Mouse (Mus musculus): ENCODE measurements around the gene Galr3. TPM values are rescaled to one million over a fixed set of nuclear protein-coding genes. Genes with fewer than 3 reads are reported as not detected.
"Not testable (repeated sequence)": the region's sequence is repeated elsewhere in the genome, so short reads cannot be mapped to it uniquely, and the experiment has no call there.

Gene Galr3
- polyA plus RNA-seq, 1 experiment from 2014 or later: 0.68 TPM

DNA sequence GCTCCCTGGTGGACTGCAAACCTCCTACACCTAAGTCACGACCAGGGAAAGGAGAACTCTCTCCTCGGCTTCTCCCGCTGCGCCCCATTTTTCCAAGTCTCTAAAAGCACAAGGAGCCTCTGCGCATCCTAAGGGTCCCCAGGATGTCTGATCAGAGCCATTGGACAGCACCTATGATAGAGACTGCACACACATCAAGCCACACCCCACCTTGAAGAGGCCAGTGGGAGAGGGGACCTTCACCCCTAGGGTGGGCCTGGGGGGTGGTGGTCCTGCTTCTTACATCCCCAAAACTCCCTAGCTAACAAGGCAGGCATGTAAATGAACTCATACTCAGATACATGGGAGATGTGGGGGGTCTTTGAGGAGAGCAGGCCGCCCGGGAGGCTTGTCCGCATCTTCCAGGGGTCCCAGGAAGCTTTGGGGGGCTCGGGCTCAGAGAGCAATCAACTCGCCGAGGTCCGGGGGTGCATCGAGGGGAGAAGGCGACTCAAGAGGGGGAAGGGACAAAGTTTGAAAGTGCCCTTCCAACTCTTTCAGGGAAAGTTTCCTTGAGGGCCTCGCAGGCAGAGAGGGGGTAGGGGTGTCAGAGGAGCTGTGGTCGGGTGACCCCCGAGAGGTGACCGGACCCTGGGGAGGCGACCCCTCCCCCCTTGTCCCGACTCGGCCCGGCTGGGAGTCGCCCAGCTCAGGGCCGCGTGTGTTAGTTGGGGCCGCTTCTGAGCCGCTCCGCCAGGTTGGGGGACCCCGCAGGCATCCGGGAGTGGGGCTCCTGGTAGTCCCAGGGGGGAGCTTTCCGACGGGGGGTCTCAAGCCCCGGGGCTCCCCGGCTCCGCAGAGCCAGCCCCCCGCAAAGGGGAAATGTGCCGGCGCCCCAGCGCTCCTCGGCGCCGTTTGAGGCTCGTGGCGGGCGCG, 14.1 kb upstream of the Galr3 start:
- WGBS: 6% methylated on average over 40 of the region's 46 CpGs
- peak overlapping the region; percentile 83 for H3K4me3 ChIP-seq (replicated peaks)
- peak overlapping the region; percentile 97 for H3K9ac ChIP-seq
- no peaks in the 10 kb centered on the region for H3K27me3 ChIP-seq (replicated peaks)
- H3K27ac ChIP-seq: peak overlapping the region; percentile 97
- peaks cover 26% of the 10 kb centered on the region for H3K4me1 ChIP-seq
- no peaks in the 10 kb centered on the region for H3K9me3 ChIP-seq
- H3K36me3 ChIP-seq: no peaks in the 10 kb centered on the region
- H3K4me2 ChIP-seq: peak overlapping the region; percentile 80
- ATAC-seq (ENCODE audit: insufficient read depth, low FRiP score, low read depth): no peak

DNA sequence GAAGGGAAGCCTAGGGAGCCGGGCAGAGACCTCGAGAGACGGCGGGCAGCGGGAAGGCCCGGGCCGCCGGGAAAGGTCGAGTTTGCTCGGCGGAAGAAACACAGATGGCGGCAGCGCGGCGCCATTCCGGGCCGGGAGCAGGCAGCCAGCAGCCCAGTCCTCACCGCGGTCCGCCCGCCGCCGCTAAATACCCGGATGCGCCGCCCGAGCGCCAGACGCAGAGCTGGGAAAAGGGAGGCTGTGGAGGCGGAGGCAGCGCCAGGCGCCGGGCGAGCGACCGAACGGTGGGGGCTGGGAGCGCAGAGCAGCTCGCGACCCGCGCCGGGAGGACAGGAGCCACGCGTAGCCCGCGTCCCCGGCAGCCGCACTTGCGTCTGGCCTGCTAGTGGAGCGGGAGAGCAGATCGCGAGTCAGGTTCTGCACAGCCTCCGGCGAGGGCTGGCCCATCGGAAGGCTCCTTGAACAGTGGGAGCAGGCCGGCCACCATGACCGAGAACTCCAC, 13.4 kb upstream of the Galr3 start, which contains the start of gene H1f0:
TSS of gene H1f0 (plus strand) at position 214 of the 502 bp plus-strand sequence.
- Histone ChIP-seq H3K4me1 (peaks cover 29% of the 10 kb centered on the region), H3K9ac (peak within 1 kb of the TSS; percentile 97), H3K4me3 (replicated peaks) (peak within 1 kb of the TSS; percentile 83), H3K36me3 (no peaks in the 10 kb centered on the region), H3K27ac (peak within 1 kb of the TSS; percentile 97), H3K4me2 (peak within 1 kb of the TSS; percentile 80), H3K9me3 (no peaks in the 10 kb centered on the region), H3K27me3 (replicated peaks) (no peaks in the 10 kb centered on the region)
- WGBS: under 1% methylated on average over 58 of the region's 58 CpGs
- peak; percentile 65 for ATAC-seq (ENCODE audit: insufficient read depth, low FRiP score, low read depth)

DNA sequence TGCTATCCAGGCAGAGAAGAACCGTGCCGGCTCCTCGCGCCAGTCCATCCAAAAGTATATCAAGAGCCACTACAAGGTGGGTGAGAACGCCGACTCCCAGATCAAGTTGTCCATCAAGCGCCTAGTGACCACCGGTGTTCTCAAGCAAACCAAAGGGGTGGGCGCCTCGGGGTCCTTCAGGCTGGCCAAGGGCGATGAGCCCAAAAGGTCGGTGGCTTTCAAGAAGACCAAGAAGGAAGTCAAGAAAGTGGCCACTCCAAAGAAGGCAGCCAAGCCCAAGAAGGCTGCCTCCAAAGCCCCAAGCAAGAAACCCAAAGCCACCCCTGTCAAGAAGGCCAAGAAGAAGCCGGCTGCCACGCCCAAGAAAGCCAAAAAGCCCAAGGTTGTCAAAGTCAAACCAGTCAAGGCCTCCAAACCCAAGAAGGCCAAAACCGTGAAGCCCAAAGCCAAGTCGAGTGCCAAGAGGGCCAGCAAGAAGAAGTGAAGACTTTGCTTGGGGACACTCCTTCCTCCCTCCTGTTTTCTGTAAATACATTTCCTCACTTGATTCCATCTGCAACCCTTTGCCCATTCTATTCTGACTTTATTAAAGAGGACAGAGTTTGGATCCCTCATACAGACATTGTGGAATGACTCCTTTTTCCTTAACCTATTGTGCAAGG, 12.7 kb upstream of the Galr3 start:
- Histone ChIP-seq H3K9ac (peak overlapping the region; percentile 97), H3K27ac (peak overlapping the region; percentile 97), H3K9me3 (no peaks in the 10 kb centered on the region), H3K27me3 (replicated peaks) (no peaks in the 10 kb centered on the region), H3K36me3 (no peaks in the 10 kb centered on the region), H3K4me3 (replicated peaks) (peak overlapping the region; percentile 83), H3K4me1 (peaks cover 29% of the 10 kb centered on the region), H3K4me2 (peak overlapping the region; percentile 80)
- ATAC-seq (ENCODE audit: insufficient read depth, low FRiP score, low read depth): no peak
- 17% methylated on average over 16 of the region's 16 CpGs for WGBS

DNA sequence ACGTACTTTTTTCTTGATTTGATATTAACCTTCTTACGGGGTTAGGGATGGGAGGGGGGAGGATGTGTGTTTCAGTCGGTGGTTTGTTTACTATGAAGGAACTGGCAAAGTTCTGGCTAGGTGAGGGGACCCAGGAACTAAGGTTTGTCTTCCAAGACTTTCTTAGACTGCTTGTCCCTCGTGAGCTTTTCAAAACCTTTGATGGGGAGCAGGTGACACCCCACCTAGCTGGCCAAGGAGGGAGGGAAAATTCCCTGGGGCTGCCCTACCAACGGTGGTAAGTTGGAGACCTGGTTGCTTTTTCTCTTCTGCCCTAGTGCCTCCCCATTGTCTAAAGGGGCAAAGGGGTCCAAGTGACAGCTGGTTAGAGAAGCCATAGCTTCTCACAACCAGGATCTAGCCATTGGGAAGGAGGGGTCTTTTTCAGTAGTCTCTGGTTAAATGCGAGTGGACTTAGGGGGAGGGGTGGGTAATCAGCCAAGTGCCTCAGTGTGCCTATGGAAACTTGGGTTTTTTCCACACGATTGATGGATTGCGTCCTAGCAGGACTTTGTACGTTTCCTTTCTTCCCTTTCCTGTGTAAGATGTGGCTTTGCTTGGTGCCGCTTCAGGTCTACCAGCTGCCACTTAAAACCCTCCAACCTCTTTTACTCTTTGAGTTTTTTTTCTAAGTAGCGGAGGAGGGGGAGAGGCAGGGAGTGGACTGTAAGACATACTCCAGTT, 12.0 kb upstream of the Galr3 start:
- WGBS: 3% methylated on average over 11 of the region's 11 CpGs
- H3K27ac ChIP-seq: peak overlapping the region; percentile 97
- H3K4me3 ChIP-seq (replicated peaks): peak overlapping the region; percentile 83
- peaks cover 29% of the 10 kb centered on the region for H3K4me1 ChIP-seq
- H3K9me3 ChIP-seq: no peaks in the 10 kb centered on the region
- no peak for ATAC-seq (ENCODE audit: insufficient read depth, low FRiP score, low read depth)
- no peaks in the 10 kb centered on the region for H3K36me3 ChIP-seq
- H3K4me2 ChIP-seq: peak overlapping the region; percentile 80
- no peaks in the 10 kb centered on the region for H3K27me3 ChIP-seq (replicated peaks)
- peak overlapping the region; percentile 97 for H3K9ac ChIP-seq

DNA sequence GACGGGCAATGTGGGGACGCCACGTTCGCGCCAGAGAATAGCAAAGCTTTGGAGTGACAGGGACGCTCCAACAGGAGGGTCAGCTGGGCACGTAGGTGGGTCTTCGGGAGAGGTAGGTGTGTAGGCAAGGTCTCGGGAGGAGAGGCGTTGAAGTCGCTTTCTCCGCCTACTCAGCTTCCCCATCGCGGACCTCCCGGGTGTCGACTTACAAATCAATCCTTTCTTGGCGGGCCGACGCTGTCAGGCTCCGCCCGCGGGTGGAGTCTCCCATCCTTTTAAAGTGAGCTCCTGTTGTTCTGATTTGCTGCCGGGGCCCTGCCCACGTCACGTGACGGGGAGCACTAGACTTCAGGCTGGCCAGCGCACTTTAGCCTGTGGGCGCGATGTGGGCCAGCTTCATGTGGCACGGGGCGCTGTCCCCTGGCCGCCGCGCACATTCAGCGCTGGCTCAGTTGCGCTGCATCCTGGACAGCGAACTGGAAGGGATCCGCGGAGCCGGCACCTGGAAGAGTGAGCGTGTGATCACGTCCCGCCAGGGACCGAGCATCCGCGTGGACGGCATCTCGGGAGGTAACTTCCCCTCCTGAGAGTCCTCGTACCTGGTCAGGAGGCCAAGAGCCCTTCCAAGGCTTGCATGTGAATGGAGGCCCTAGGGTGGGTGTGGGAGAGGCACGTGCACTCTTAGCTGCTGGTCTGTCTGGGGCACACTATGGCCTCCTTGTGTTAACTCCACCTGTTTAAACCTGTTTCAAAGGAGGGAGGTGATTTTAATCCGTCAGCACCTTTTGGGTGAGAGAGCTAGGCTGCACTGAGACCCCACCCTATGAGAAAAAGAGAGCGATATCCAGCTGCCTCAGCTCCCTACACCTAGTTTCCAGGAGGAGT, 10.9 kb upstream of the Galr3 start:
- Histone ChIP-seq H3K27me3 (replicated peaks) (no peaks in the 10 kb centered on the region), H3K4me3 (replicated peaks) (peak overlapping the region; percentile 83), H3K36me3 (peaks cover 2% of the 10 kb centered on the region; the same call in 1 of the 2 replicates), H3K9ac (peak overlapping the region; percentile 97), H3K4me2 (peak overlapping the region; percentile 80), H3K9me3 (no peaks in the 10 kb centered on the region), H3K27ac (peak overlapping the region; percentile 97), H3K4me1 (peaks cover 21% of the 10 kb centered on the region)
- 1% methylated on average over 52 of the region's 52 CpGs for WGBS
- ATAC-seq (ENCODE audit: insufficient read depth, low FRiP score, low read depth): peak; percentile 80

DNA sequence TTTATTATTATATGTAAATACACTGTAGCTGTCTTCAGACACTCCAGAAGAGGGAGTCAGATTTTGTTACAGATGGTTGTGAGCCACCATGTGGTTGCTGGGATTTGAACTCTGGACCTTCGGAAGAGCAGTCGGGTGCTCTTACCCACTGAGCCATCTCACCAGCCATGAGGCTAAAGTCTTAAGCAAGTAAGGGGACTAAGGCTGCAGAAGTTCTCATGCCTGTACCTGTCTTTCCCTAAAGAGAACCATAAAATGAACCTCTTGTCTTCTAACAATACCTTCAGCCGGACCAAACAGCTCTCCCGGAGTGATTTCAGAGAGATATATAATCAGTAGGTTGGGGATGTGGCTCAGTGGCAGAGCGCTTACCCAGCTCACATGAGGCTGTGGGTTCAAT, 9.8 kb upstream of the Galr3 start:
- not testable (repeated sequence) for H3K27ac ChIP-seq; H3K27me3 ChIP-seq (replicated peaks); H3K4me2 ChIP-seq; ATAC-seq (ENCODE audit: insufficient read depth, low FRiP score, low read depth); H3K9me3 ChIP-seq; H3K9ac ChIP-seq; H3K4me3 ChIP-seq (replicated peaks); H3K36me3 ChIP-seq
- peaks cover 19% of the 10 kb centered on the region for H3K4me1 ChIP-seq
- WGBS: 83% methylated on average over 5 of the region's 5 CpGs

DNA sequence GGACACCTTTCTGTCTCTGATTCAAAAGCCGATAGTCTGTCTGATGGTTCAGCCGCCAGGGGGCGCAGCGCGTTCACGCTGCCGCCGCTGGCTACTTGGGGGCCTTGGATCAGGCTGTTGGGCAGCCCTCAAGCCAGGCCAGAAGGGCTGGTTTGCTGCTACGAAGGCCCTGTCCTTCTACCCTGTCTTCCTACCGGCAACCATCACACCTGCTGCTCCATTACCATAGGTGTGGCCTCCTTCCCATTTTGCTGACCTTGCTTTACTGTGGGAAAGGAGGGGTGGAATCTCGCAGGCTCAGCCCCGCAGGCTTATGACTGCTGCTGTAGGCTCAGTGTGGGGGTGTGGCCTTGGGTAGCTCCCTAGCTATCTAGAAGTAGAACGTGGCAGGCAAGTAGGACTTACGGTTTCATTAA, 3.8 kb upstream of the Galr3 start:
- Histone ChIP-seq H3K36me3 (peaks cover 12% of the 10 kb centered on the region), H3K9ac (no peak overlapping the region), H3K4me2 (peak overlapping the region; percentile 37), H3K27me3 (replicated peaks) (peaks cover 25% of the 10 kb centered on the region), H3K27ac (peak overlapping the region; percentile 46; the same call in 1 of the 2 replicates), H3K9me3 (no peaks in the 10 kb centered on the region), H3K4me3 (replicated peaks) (no peak overlapping the region; the same call in 1 of the 2 replicates), H3K4me1 (peaks cover 35% of the 10 kb centered on the region)
- WGBS: 10% methylated on average over 14 of the region's 14 CpGs
- peak; percentile 44; the same call in 1 of the 2 replicates for ATAC-seq (ENCODE audit: insufficient read depth, low FRiP score, low read depth)

DNA sequence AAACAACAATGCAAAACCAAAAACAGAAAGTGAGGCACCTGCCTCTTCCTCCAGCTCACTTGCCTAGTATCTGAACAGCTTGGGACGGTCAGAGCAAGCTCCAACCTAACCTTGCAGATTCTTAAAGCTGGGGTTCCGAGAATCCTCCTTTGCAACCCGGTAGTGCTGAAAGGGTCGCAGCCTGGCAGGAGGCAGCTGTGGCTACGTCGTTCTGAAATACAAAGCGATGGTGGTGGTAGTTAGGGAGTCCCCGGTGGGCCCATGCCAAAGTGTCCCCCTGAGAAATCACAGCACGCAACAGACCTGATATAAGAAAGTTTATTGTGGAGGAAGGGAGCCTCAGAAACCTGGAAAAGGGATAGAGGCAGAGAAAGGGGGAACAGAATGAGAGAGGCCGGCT, 3.4 kb upstream of the Galr3 start:
- Histone ChIP-seq H3K4me1 (peaks cover 38% of the 10 kb centered on the region), H3K27ac (peak overlapping the region; percentile 46), H3K36me3 (peaks cover 12% of the 10 kb centered on the region), H3K4me2 (no peak overlapping the region), H3K27me3 (replicated peaks) (peaks cover 29% of the 10 kb centered on the region), H3K4me3 (replicated peaks) (no peak overlapping the region), H3K9ac (no peak overlapping the region), H3K9me3 (no peaks in the 10 kb centered on the region)
- ATAC-seq (ENCODE audit: insufficient read depth, low FRiP score, low read depth): no peak
- WGBS: 74% methylated on average over 10 of the region's 10 CpGs

DNA sequence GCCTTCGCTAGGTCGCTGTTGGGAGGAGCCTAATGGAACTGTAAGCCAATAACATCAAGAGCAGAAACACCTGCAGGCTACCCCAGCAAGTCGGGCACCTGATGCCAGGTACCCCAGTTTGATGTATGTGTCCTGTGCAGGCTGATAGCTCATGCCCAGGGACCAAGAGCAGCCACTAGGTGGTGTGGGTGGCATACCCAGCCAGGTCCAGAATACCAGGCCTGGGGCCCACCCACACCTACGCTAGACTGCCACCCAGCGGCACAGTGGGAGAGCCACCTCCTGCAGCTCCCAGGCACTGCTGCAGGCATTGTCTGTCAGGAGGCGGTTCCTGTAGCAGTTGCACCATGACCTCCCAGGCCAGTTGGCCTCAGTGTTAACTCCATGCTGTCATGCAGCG, 2.8 kb upstream of the Galr3 start:
- no peak overlapping the region for H3K27ac ChIP-seq
- peak; percentile 73 for ATAC-seq (ENCODE audit: insufficient read depth, low FRiP score, low read depth)

DNA sequence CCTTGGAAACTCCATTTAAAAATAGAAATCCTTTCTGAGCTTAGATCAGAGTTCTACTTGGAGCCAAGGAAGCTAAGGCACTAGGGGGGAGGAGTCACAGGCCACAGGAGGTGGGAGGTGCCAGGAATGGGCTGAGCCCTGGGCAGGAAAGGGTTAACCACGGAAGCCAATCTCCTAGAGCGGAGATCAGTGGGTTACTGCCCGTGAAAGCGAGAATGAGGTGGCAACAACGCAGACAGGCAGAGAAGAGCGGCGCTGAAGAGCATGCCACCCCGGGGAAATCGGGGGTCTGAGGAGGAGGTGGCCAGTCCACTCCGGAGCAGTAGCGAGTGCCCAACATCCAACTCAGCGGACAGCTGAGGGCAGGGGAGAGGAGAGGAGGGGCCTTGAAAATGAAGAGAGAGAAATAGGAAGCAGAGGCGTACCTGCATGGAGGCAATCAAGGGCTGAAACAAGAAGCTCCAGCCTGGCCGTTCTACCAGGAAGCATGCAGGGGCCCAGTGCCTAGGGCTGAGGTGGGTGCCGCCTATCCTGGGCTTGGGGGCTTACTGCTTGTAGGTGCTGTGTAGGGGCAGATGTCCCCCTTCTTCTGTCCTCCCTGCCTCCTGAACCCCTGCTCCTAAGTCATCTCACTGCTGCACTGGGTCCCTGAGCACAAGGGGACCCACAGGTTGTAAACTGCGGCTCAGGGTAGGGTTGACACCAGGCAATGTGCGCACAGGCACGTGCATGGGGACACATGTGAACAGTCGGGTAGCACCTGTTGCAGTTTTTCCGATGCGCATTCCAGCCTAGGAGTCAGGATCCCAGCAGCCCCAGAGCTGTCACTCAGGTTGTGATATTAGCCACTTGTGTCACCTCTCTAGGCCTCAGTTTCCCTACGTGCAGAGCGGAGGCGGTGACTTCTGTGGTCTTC, 926 bp upstream of the Galr3 start:
- Histone ChIP-seq H3K4me3 (replicated peaks) (peak overlapping the region; percentile 34), H3K27ac (0 out of 2 replicates have a peak overlapping the region, but pooled peaks have one; percentile 10), H3K27me3 (replicated peaks) (peaks cover 34% of the 10 kb centered on the region), H3K4me2 (peak overlapping the region; percentile 58), H3K9me3 (no peaks in the 10 kb centered on the region), H3K4me1 (peaks cover 46% of the 10 kb centered on the region), H3K36me3 (peaks cover 10% of the 10 kb centered on the region), H3K9ac (peak overlapping the region; percentile 12; the same call in 1 of the 2 replicates)
- no peak for ATAC-seq (ENCODE audit: insufficient read depth, low FRiP score, low read depth)
- 19% methylated on average over 24 of the region's 24 CpGs for WGBS

More for the DNA sequence above, 2.8 kb upstream of the Galr3 start:
- WGBS: 16% methylated on average over 7 of the region's 7 CpGs
- H3K9me3 ChIP-seq: no peaks in the 10 kb centered on the region
- no peak overlapping the region for H3K4me2 ChIP-seq
- peaks cover 34% of the 10 kb centered on the region for H3K27me3 ChIP-seq (replicated peaks)
- H3K9ac ChIP-seq: no peak overlapping the region
- H3K4me1 ChIP-seq: peaks cover 39% of the 10 kb centered on the region
- H3K4me3 ChIP-seq (replicated peaks): no peak overlapping the region
- peaks cover 12% of the 10 kb centered on the region for H3K36me3 ChIP-seq
